Mouse (Mus musculus): ENCODE measurements at regions not wholly inside any gene's neighbourhood (a gene's known extent, or its start where the extent isn't known, plus 50 kb on each side); places are given as distances from the start of the nearest gene placed in this dataset.
A peak's percentile ranks its signal among the peaks of the same experiment; 100 is the strongest.
"Not testable (repeated sequence)": the region's sequence is repeated elsewhere in the genome, so short reads cannot be mapped to it uniquely, and the experiment has no call there.

GRCm38 (mm10) chr9:80825346-80825745, 360.1 kb upstream of the Impg1 start:
- 50% methylated on average over 1 of the region's 1 CpGs for WGBS
- Histone ChIP-seq H3K9ac (ENCODE audit: low read depth, low read length) (no peak overlapping the region), H3K79me2 (ENCODE audit: control insufficient read depth, insufficient read depth, low read length) (no peaks in the 10 kb centered on the region), H3K4me3 (ENCODE audit: insufficient read depth, low read depth, low read length) (no peak overlapping the region), H3K4me1 (ENCODE audit: control insufficient read depth, insufficient read depth, low read length) (no peaks in the 10 kb centered on the region), H3K27me3 (ENCODE audit: control insufficient read depth, insufficient read depth, low read length) (no peaks in the 10 kb centered on the region), H3K27ac (replicated peaks; ENCODE audit: insufficient read depth, low read depth, low read length) (no peak overlapping the region), H3K36me3 (ENCODE audit: control insufficient read depth, insufficient read depth, low read length) (no peaks in the 10 kb centered on the region)
- DNase-seq (ENCODE audit: extremely low read depth, low read depth, low spot score), result peak; percentile 5
- TF ChIP-seq POLR2A (IDR thresholded peaks at IDR 0.05; ENCODE audit: extremely low read depth, insufficient read depth, low read length) (no peak), CTCF (IDR thresholded peaks at IDR 0.05; ENCODE audit: low read depth, low read length) (no peak)

- 81% methylated on average over 3 of the region's 3 CpGs for WGBS
- Histone ChIP-seq H3K79me2 (ENCODE audit: control insufficient read depth, insufficient read depth, low read length) (no peaks in the 10 kb centered on the region), H3K27me3 (ENCODE audit: control insufficient read depth, insufficient read depth, low read length) (no peaks in the 10 kb centered on the region), H3K36me3 (ENCODE audit: control insufficient read depth, insufficient read depth, low read length) (no peaks in the 10 kb centered on the region), H3K27ac (replicated peaks; ENCODE audit: insufficient read depth, low read depth, low read length) (no peak overlapping the region), H3K9ac (ENCODE audit: low read depth, low read length) (no peak overlapping the region), H3K4me1 (ENCODE audit: control insufficient read depth, insufficient read depth, low read length) (no peaks in the 10 kb centered on the region), H3K4me3 (ENCODE audit: insufficient read depth, low read depth, low read length) (no peak overlapping the region)
- TF ChIP-seq POLR2A (IDR thresholded peaks at IDR 0.05; ENCODE audit: extremely low read depth, insufficient read depth, low read length), result no peak
- TF ChIP-seq CTCF (IDR thresholded peaks at IDR 0.05; ENCODE audit: low read depth, low read length), result no peak
- no peak for DNase-seq (ENCODE audit: extremely low read depth, low read depth, low spot score)
Observed at GRCm38 (mm10) chr9:80820066-80820465, 354.8 kb upstream of the Impg1 start.

GRCm38 (mm10) chr9:80819070-80819469, 353.8 kb upstream of the Impg1 start:
- Histone ChIP-seq H3K4me1 (ENCODE audit: control insufficient read depth, insufficient read depth, low read length) (no peaks in the 10 kb centered on the region), H3K4me3 (ENCODE audit: insufficient read depth, low read depth, low read length) (no peak overlapping the region), H3K36me3 (ENCODE audit: control insufficient read depth, insufficient read depth, low read length) (no peaks in the 10 kb centered on the region), H3K27ac (replicated peaks; ENCODE audit: insufficient read depth, low read depth, low read length) (no peak overlapping the region), H3K79me2 (ENCODE audit: control insufficient read depth, insufficient read depth, low read length) (no peaks in the 10 kb centered on the region), H3K27me3 (ENCODE audit: control insufficient read depth, insufficient read depth, low read length) (no peaks in the 10 kb centered on the region), H3K9ac (ENCODE audit: low read depth, low read length) (no peak overlapping the region)
- WGBS, result 79% methylated on average over 1 of the region's 1 CpGs
- DNase-seq (ENCODE audit: extremely low read depth, low read depth, low spot score), result no peak
- TF ChIP-seq CTCF (IDR thresholded peaks at IDR 0.05; ENCODE audit: low read depth, low read length) (no peak), POLR2A (IDR thresholded peaks at IDR 0.05; ENCODE audit: extremely low read depth, insufficient read depth, low read length) (no peak)

- not testable (repeated sequence) for H3K4me3 ChIP-seq (ENCODE audit: insufficient read depth, low read depth, low read length); H3K36me3 ChIP-seq (ENCODE audit: control insufficient read depth, insufficient read depth, low read length); H3K27ac ChIP-seq (replicated peaks; ENCODE audit: insufficient read depth, low read depth, low read length); H3K27me3 ChIP-seq (ENCODE audit: control insufficient read depth, insufficient read depth, low read length); H3K9ac ChIP-seq (ENCODE audit: low read depth, low read length); H3K79me2 ChIP-seq (ENCODE audit: control insufficient read depth, insufficient read depth, low read length); DNase-seq (ENCODE audit: extremely low read depth, low read depth, low spot score); H3K4me1 ChIP-seq (ENCODE audit: control insufficient read depth, insufficient read depth, low read length)
- WGBS, result 67% methylated on average over 6 of the region's 6 CpGs
Observed at GRCm38 (mm10) chr9:80813921-80814320, 348.6 kb upstream of the Impg1 start.

GRCm38 (mm10) chr9:80791523-80791922, 326.2 kb upstream of the Impg1 start:
- DNase-seq (ENCODE audit: extremely low read depth, low read depth, low spot score), result no peak
- WGBS, result 82% methylated on average over 3 of the region's 3 CpGs

GRCm38 (mm10) chr9:80774541-80774940, 309.3 kb upstream of the Impg1 start:
- Histone ChIP-seq H3K27me3 (ENCODE audit: control insufficient read depth, insufficient read depth, low read length) (no peaks in the 10 kb centered on the region), H3K9ac (ENCODE audit: low read depth, low read length) (no peak overlapping the region), H3K4me3 (ENCODE audit: insufficient read depth, low read depth, low read length) (no peak overlapping the region), H3K4me1 (ENCODE audit: control insufficient read depth, insufficient read depth, low read length) (peaks cover 3% of the 10 kb centered on the region), H3K27ac (replicated peaks; ENCODE audit: insufficient read depth, low read depth, low read length) (no peak overlapping the region), H3K79me2 (ENCODE audit: control insufficient read depth, insufficient read depth, low read length) (no peaks in the 10 kb centered on the region), H3K36me3 (ENCODE audit: control insufficient read depth, insufficient read depth, low read length) (no peaks in the 10 kb centered on the region)
- DNase-seq (ENCODE audit: extremely low read depth, low read depth, low spot score), result no peak
- no peak for TF ChIP-seq POLR2A (IDR thresholded peaks at IDR 0.05; ENCODE audit: extremely low read depth, insufficient read depth, low read length)
- no peak for TF ChIP-seq CTCF (IDR thresholded peaks at IDR 0.05; ENCODE audit: low read depth, low read length)
- 92% methylated on average over 1 of the region's 1 CpGs for WGBS

More at GRCm38 (mm10) chr9:80791523-80791922, 326.2 kb upstream of the Impg1 start:
- Histone ChIP-seq H3K36me3 (ENCODE audit: control insufficient read depth, insufficient read depth, low read length) (no peaks in the 10 kb centered on the region), H3K4me3 (ENCODE audit: insufficient read depth, low read depth, low read length) (no peak overlapping the region), H3K27me3 (ENCODE audit: control insufficient read depth, insufficient read depth, low read length) (no peaks in the 10 kb centered on the region), H3K27ac (replicated peaks; ENCODE audit: insufficient read depth, low read depth, low read length) (no peak overlapping the region), H3K4me1 (ENCODE audit: control insufficient read depth, insufficient read depth, low read length) (no peaks in the 10 kb centered on the region), H3K9ac (ENCODE audit: low read depth, low read length) (no peak overlapping the region), H3K79me2 (ENCODE audit: control insufficient read depth, insufficient read depth, low read length) (no peaks in the 10 kb centered on the region)
- TF ChIP-seq POLR2A (IDR thresholded peaks at IDR 0.05; ENCODE audit: extremely low read depth, insufficient read depth, low read length) (no peak), CTCF (IDR thresholded peaks at IDR 0.05; ENCODE audit: low read depth, low read length) (no peak)

GRCm38 (mm10) chr9:80735806-80736205, 270.5 kb upstream of the Impg1 start:
- not testable (repeated sequence) for H3K4me3 ChIP-seq (ENCODE audit: insufficient read depth, low read depth, low read length); DNase-seq (ENCODE audit: extremely low read depth, low read depth, low spot score); H3K79me2 ChIP-seq (ENCODE audit: control insufficient read depth, insufficient read depth, low read length); H3K27ac ChIP-seq (replicated peaks; ENCODE audit: insufficient read depth, low read depth, low read length); H3K4me1 ChIP-seq (ENCODE audit: control insufficient read depth, insufficient read depth, low read length); H3K36me3 ChIP-seq (ENCODE audit: control insufficient read depth, insufficient read depth, low read length); H3K9ac ChIP-seq (ENCODE audit: low read depth, low read length); H3K27me3 ChIP-seq (ENCODE audit: control insufficient read depth, insufficient read depth, low read length)
- 92% methylated on average over 9 of the region's 9 CpGs for WGBS

Measured in liver, adult 2 months (tissue).